Mouse (Mus musculus) liver, postnatal 0 days (tissue): ENCODE data around the gene Itln1. TPM values are rescaled to one million over a fixed set of nuclear protein-coding genes. Genes with fewer than 3 reads are reported as not detected.
A peak's percentile ranks its signal among the peaks of the same experiment; 100 is the strongest.

Experiments used
- ATAC-seq: fragments of 200-750 bp; cut with Nextera tagmentation; 2 replicates; pipeline ENCODE4 v1.8.0; 2017; ENCODE audit warnings: mild to moderate bottlenecking, moderate library complexity
- DNase-seq: peaks from one replicate; pipeline ENCODE4 v3.0.0-alpha.2; 2016
- H3K27ac ChIP-seq: fragments of 300-500 bp; sonication (generic); 2 replicates; pipeline ENCODE4 v1.5.1; 2014; ENCODE audit warnings: antibody characterized with exemption, moderate library complexity, mild to moderate bottlenecking, low read depth
- H3K27me3 ChIP-seq: fragments of 300-500 bp; sonication (generic); 2 replicates; pipeline ENCODE4 v1.6.1; 2014; ENCODE audit warnings: low read length, control low read depth, mixed read lengths; ENCODE audit not compliant: insufficient read depth
- H3K36me3 ChIP-seq: fragments of 300-500 bp; sonication (generic); replicated peaks from 2 replicates; pipeline ENCODE4 v1.6.1; 2014; ENCODE audit warnings: mild to moderate bottlenecking, control low read depth, low read length, moderate library complexity, mixed read lengths; ENCODE audit not compliant: insufficient read depth
- H3K4me1 ChIP-seq: fragments of 300-500 bp; sonication (generic); 2 replicates; pipeline ENCODE4 v1.6.1; 2014; ENCODE audit warnings: antibody characterized with exemption, mild to moderate bottlenecking, control low read depth; ENCODE audit not compliant: insufficient read depth
- H3K4me2 ChIP-seq: fragments of 300-500 bp; sonication (generic); 2 replicates; pipeline ENCODE4 v1.6.1; 2014; ENCODE audit warnings: low read depth, mild to moderate bottlenecking, low read length, moderate library complexity, mixed read lengths
- H3K4me3 ChIP-seq: fragments of 300-500 bp; sonication (generic); 2 replicates; pipeline ENCODE4 v1.5.1; 2014; ENCODE audit warnings: low read depth, low read length
- H3K9ac ChIP-seq: fragments of 300-500 bp; sonication (generic); replicated peaks from 2 replicates; pipeline ENCODE4 v1.6.1; 2014; ENCODE audit warnings: mild to moderate bottlenecking, moderate library complexity
- H3K9me3 ChIP-seq: fragments of 300-500 bp; sonication (generic); 2 replicates; pipeline ENCODE4 v1.6.1; 2016; ENCODE audit warnings: mild to moderate bottlenecking, control low read depth, low read length, mixed read lengths
- CTCF ChIP-seq: sonication (generic); IDR thresholded peaks from 2 replicates; pipeline ENCODE4 v1.5.1; 2016; ENCODE audit warnings: antibody characterized with exemption, low read depth
- EP300 ChIP-seq: IDR thresholded peaks from 2 replicates; pipeline ENCODE4 v1.6.1; 2016; ENCODE audit warnings: antibody characterized with exemption, low read depth, mild to moderate bottlenecking
- WGBS: fragments of 180-500 bp; shearing (Covaris S2); extraction: QIAGEN DNeasy Blood & Tissue Kit; methylation state at CpG from one replicate; pipeline ENCODE4 v1.1.7; 2014; ENCODE audit not compliant: insufficient replicate concordance; 5-methylcytosine and 5-hydroxymethylcytosine counted together
- polyA plus RNA-seq: library from polyadenylated mRNA; unstranded; fragments of >200 nt; fragmentation: Nextera tagmentation; extraction: Ambion mirVana; gene quantifications from 2 replicates; pipeline ENCODE4 v1.2.1, GENCODE M21; 2015

The Itln1 gene
- polyA plus RNA-seq, 1 experiment from 2014 or later: not detected

DNA sequence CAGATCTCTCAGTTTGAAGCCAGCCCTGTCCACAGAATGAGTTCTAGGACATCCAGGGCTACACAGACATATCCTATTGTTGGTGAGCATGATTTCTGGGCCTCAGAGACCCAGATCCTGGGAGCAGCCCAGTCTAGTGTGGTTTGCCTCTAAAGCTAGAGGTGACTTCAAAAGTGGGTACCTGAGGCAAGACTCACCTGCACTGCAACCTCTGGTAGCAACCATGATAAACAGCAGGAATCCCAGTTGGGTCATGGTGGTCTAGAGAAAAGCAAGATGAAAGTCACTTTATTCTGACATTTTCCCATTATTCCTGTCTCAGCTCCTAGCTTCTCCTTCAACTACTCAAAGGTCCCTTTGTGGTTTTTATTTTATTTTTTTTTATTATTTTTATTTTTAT, 537 bp downstream of the Itln1 start:
- DNase-seq (no peak), ATAC-seq (no peak)
- Histone ChIP-seq H3K27ac (no peak overlapping the region), H3K9ac (no peak overlapping the region), H3K27me3 (no peaks in the 10 kb centered on the region), H3K36me3 (no peaks in the 10 kb centered on the region), H3K4me2 (no peak overlapping the region), H3K9me3 (no peaks in the 10 kb centered on the region), H3K4me3 (no peak overlapping the region), H3K4me1 (no peaks in the 10 kb centered on the region)
- no peak for TF ChIP-seq CTCF
- TF ChIP-seq EP300: no peak

DNA sequence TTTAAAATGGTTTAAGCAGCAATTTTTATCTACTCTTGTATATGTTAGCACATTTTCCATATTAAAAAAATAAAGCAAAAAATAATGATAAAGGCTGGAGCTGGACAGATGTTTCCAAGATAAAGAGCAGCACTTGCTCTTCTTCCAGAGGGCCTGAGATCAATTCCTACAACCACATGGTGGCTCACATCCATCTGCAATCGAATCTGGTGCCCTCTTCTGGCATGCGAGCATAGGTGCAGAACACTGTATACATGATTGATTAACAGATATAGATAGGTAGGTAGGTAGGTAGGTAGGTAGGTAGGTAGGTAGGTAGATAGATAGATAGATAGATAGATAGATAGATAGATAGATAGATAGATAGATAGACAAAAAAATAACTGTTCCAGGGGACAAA, 2.3 kb downstream of the Itln1 start:
- TF ChIP-seq CTCF (peak; percentile 59), EP300 (no peak)
- no peaks in the 10 kb centered on the region for H3K4me1 ChIP-seq
- H3K4me3 ChIP-seq: no peak overlapping the region
- H3K27me3 ChIP-seq: no peaks in the 10 kb centered on the region
- H3K36me3 ChIP-seq: no peaks in the 10 kb centered on the region
- H3K27ac ChIP-seq: no peak overlapping the region
- H3K4me2 ChIP-seq: no peak overlapping the region
- DNase-seq: no peak
- H3K9ac ChIP-seq: no peak overlapping the region
- ATAC-seq: no peak
- 58% methylated on average over 2 of the region's 2 CpGs for WGBS
- H3K9me3 ChIP-seq: no peaks in the 10 kb centered on the region

DNA sequence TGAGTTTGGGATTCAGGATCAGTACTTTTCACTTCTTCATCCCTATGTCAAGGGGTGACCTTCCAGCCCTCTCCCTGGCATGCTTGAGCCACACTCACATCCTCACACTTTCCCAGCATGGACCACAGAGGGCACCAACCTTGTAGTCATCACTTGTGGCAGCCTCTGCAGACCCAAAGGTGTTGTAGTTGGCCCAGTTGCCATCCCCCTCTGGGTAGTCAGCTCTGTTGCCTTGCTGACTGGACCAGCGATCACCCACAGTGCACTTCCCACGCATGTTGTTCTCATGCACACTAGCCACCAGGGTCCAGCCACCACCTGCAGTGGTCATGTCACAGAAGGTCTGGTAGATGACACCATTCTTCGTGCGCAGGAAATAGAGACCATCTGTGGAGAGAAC, 3.7 kb downstream of the Itln1 start:
- WGBS: 91% methylated on average over 4 of the region's 4 CpGs
- Histone ChIP-seq H3K9ac (no peak overlapping the region), H3K4me2 (no peak overlapping the region), H3K27me3 (no peaks in the 10 kb centered on the region), H3K9me3 (no peaks in the 10 kb centered on the region), H3K4me1 (no peaks in the 10 kb centered on the region), H3K27ac (no peak overlapping the region), H3K36me3 (no peaks in the 10 kb centered on the region), H3K4me3 (no peak overlapping the region)
- no peak for DNase-seq
- no peak for TF ChIP-seq CTCF
- no peak for TF ChIP-seq EP300
- ATAC-seq: no peak

DNA sequence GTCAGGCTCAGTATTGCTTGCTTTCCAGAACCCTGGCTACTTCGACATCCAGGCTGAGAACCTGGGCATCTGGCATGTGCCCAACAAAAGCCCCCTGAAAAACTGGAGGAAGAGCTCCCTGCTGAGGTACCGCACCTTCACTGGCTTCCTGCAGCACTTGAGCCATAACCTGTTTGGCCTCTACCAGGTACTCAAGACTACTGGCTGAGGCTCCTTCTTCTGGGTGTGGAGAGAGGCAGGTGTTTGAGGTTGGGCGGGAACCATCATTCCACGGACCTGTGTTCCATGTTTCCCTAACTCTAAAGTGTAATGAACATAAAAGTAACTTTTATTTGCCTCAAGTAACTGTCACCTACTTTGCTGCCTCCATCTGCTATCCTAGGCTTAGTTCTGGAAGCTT, 19.5 kb downstream of the Itln1 start:
- no peak overlapping the region for H3K4me3 ChIP-seq
- no peaks in the 10 kb centered on the region for H3K9me3 ChIP-seq
- H3K9ac ChIP-seq: no peak overlapping the region
- ATAC-seq: no peak
- no peak overlapping the region for H3K27ac ChIP-seq
- no peak for TF ChIP-seq EP300
- TF ChIP-seq CTCF: no peak
- 84% methylated on average over 4 of the region's 4 CpGs for WGBS
- DNase-seq: no peak
- no peak overlapping the region for H3K4me2 ChIP-seq
- H3K4me1 ChIP-seq: no peaks in the 10 kb centered on the region
- no peaks in the 10 kb centered on the region for H3K36me3 ChIP-seq
- no peaks in the 10 kb centered on the region for H3K27me3 ChIP-seq

DNA sequence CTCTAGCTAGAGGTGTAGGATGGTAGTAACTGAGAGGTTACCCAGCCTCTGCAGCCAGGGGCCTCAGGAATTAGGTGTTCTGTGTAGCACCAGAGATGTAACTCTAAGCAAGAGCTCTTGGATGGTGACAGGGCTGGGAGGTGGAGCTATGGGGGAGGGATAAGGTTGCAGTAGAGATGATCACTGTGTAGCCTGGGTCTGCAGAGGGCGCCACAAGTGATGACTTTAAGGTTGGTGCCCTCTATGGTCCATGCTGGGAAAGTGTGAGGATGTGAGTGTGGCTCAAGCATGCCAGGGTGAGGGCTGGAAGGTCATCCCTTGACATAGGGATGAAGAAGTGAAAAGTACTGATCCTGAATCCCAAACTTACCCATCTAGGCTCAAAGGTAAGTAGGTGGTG, 20.1 kb downstream of the Itln1 start:
- Histone ChIP-seq H3K4me1 (no peaks in the 10 kb centered on the region), H3K36me3 (no peaks in the 10 kb centered on the region), H3K9me3 (no peaks in the 10 kb centered on the region), H3K27ac (no peak overlapping the region), H3K4me2 (no peak overlapping the region), H3K4me3 (no peak overlapping the region), H3K9ac (no peak overlapping the region), H3K27me3 (no peaks in the 10 kb centered on the region)
- no peak for TF ChIP-seq EP300
- peak; percentile 57 for TF ChIP-seq CTCF
- peak; percentile 27 for DNase-seq
- no peak for ATAC-seq
- WGBS: 18% methylated on average over 1 of the region's 1 CpGs

DNA sequence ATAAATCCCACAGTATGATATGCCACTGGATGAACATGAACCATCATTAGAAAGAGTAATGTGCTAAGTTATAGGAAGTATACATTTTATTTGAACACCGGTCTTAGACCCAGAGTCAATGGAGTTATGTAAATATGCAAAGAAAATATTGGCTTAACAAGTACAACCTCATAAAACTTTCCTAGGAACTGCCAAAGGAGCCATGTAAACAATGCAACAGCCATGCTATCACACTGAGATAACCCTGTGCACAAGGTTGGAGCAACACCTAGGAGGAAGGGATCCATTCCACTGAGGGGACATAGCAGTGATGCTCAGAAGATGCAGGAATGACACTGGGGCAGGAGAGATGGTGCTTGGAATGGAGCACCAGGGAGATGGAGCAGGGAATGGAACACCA, 21.3 kb downstream of the Itln1 start:
- Histone ChIP-seq H3K36me3 (no peaks in the 10 kb centered on the region), H3K27me3 (no peaks in the 10 kb centered on the region), H3K9ac (no peak overlapping the region), H3K27ac (no peak overlapping the region), H3K4me2 (no peak overlapping the region), H3K4me3 (no peak overlapping the region), H3K9me3 (no peaks in the 10 kb centered on the region), H3K4me1 (no peaks in the 10 kb centered on the region)
- 67% methylated on average over 1 of the region's 1 CpGs for WGBS
- ATAC-seq (no peak), DNase-seq (no peak)
- TF ChIP-seq CTCF: no peak
- no peak for TF ChIP-seq EP300

DNA sequence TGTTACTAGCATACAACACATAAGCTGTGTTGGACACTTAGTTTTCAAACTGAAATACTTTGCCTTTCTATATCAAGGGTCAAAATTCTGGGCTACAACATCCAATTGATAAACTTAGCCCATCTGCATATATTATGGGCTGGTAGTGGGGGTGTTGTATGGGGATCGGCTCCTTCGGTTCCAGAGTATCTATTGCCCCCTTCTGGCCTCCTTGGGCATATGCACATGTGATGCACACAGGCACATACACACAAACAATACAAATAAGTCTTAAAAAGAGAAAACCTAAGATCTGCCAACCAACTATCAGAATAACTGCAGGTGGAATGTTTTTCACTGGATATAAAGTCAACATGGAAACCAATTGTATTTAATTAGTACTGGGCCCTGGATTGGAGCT, 21.9 kb downstream of the Itln1 start:
- no peak overlapping the region for H3K27ac ChIP-seq
- no peak for DNase-seq
- no peak for ATAC-seq
- H3K4me2 ChIP-seq: no peak overlapping the region
- H3K9me3 ChIP-seq: no peaks in the 10 kb centered on the region
- H3K4me1 ChIP-seq: no peaks in the 10 kb centered on the region
- 78% methylated on average over 2 of the region's 2 CpGs for WGBS
- H3K36me3 ChIP-seq: no peaks in the 10 kb centered on the region
- TF ChIP-seq EP300: no peak
- TF ChIP-seq CTCF: peak; percentile 38; the same call in 1 of the 2 replicates
- no peak overlapping the region for H3K4me3 ChIP-seq
- H3K27me3 ChIP-seq: no peaks in the 10 kb centered on the region
- H3K9ac ChIP-seq: no peak overlapping the region
